Mouse (Mus musculus) heart, embryonic 11.5 days (tissue): ENCODE measurements around the gene Spata3. TPM values are rescaled to one million over a fixed set of nuclear protein-coding genes. Genes with fewer than 3 reads are reported as not detected.
"Not testable (repeated sequence)": the region's sequence is repeated elsewhere in the genome, so short reads cannot be mapped to it uniquely, and the experiment has no call there.

Experiments
- ATAC-seq: fragments of 200-750 bp; cut with Nextera tagmentation; replicated peaks from 2 replicates; pipeline ENCODE4 v1.8.0; 2017; ENCODE audit warnings: moderate library complexity; ENCODE audit not compliant: insufficient number of reproducible peaks, low FRiP score, low TSS enrichment
- H3K27ac ChIP-seq: fragments of 300-500 bp; sonication (generic); 2 replicates; pipeline ENCODE4 v1.5.1; 2014; ENCODE audit warnings: mild to moderate bottlenecking, low read depth, low read length
- H3K27me3 ChIP-seq: fragments of 300-500 bp; sonication (generic); 2 replicates; pipeline ENCODE4 v1.6.1; 2014; ENCODE audit warnings: mild to moderate bottlenecking, low read length, mixed read lengths; ENCODE audit not compliant: control insufficient read depth, insufficient read depth
- H3K36me3 ChIP-seq: fragments of 300-500 bp; sonication (generic); 2 replicates; pipeline ENCODE4 v1.6.1; 2014; ENCODE audit warnings: mild to moderate bottlenecking, low read length, moderate library complexity, mixed read lengths; ENCODE audit not compliant: control insufficient read depth, insufficient read depth
- H3K4me1 ChIP-seq: fragments of 300-500 bp; sonication (generic); 2 replicates; pipeline ENCODE4 v1.6.1; 2014; ENCODE audit warnings: low read length; ENCODE audit not compliant: control insufficient read depth, insufficient read depth
- H3K4me2 ChIP-seq: fragments of 300-500 bp; sonication (generic); 2 replicates; pipeline ENCODE4 v1.6.1; 2014; ENCODE audit warnings: mild to moderate bottlenecking, moderate library complexity
- H3K4me3 ChIP-seq: fragments of 300-500 bp; sonication (generic); 2 replicates; pipeline ENCODE4 v1.5.1; 2014; ENCODE audit warnings: low read depth, low read length
- H3K9ac ChIP-seq: fragments of 300-500 bp; sonication (generic); 2 replicates; pipeline ENCODE4 v1.6.1; 2014; ENCODE audit warnings: mild to moderate bottlenecking, low read depth, low read length, moderate library complexity
- H3K9me3 ChIP-seq: fragments of 300-500 bp; sonication (generic); replicated peaks from 2 replicates; pipeline ENCODE4 v1.6.1; 2016; ENCODE audit warnings: low read length; ENCODE audit not compliant: control insufficient read depth
- WGBS: fragments of 180-500 bp; shearing (Covaris S2); extraction: QIAGEN DNeasy Blood & Tissue Kit; methylation state at CpG from one replicate; pipeline ENCODE4 v1.1.7; 2014; ENCODE audit not compliant: insufficient replicate concordance; 5-methylcytosine and 5-hydroxymethylcytosine counted together
- polyA plus RNA-seq: library from polyadenylated mRNA; unstranded; fragments of >200 nt; fragmentation: Nextera tagmentation; extraction: Ambion mirVana; gene quantifications from 2 replicates; pipeline ENCODE4 v1.2.1, GENCODE M21; 2014

Spata3 gene
- polyA plus RNA-seq, 1 experiment from 2014 or later = not detected

GRCm38 (mm10) chr1:85988351-85988750, 28.3 kb upstream of the Spata3 start:
- Histone ChIP-seq H3K4me3 (no peak overlapping the region), H3K9ac (no peak overlapping the region), H3K9me3 (no peaks in the 10 kb centered on the region), H3K36me3 (no peaks in the 10 kb centered on the region), H3K4me1 (no peaks in the 10 kb centered on the region), H3K4me2 (no peak overlapping the region), H3K27me3 (no peaks in the 10 kb centered on the region), H3K27ac (no peak overlapping the region)
- no peak for ATAC-seq
- whole genome bisulfite sequencing = 70% methylated on average over 4 of the region's 4 CpGs

DNA sequence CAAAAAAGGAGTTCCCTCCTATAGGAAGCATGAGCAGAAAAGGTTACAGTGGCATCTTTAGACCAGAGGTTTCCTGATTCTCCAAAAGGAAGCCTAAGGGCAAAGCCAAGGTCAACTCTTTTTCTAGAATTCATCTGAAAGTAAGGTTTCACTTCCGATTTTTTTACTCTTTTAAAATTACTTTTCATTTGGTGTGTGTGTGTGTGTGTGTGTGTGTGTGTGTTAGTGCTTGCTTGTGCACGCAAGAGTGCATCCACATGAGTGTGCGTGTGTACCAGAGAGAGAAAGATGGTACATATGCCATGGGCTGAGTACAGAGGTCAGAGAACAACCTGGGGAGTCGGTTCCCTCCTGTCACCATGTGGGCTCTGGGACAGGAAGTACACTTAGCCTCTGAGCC, 27.7 kb upstream of the Spata3 start:
- H3K4me2 ChIP-seq, ATAC-seq, H3K4me1 ChIP-seq, H3K27ac ChIP-seq, H3K36me3 ChIP-seq, H3K4me3 ChIP-seq, H3K9ac ChIP-seq, H3K27me3 ChIP-seq, H3K9me3 ChIP-seq: not testable (repeated sequence)
- WGBS = 76% methylated on average over 4 of the region's 4 CpGs

DNA sequence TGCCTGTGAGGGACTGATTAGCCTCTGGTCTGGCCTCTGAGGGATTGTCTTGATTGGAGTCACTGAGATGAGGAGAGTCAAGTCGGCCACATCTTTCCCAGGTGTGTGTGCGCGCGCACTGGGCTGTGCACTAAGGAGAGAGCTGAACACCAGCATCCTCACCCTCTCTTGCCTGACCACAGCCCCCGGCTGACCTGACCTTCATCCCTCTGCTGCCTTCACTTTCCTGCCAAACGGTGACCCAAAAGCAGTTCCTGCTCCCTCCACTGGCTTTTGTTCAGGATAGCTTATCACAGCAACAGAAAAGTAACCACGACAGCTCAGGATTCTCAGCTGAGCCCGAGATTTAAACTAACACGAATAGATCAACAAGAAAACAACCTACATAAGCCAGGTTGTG, 24.4 kb upstream of the Spata3 start:
- H3K4me2 ChIP-seq = no peak overlapping the region
- no peak overlapping the region for H3K4me3 ChIP-seq
- H3K27ac ChIP-seq = no peak overlapping the region
- H3K36me3 ChIP-seq = no peaks in the 10 kb centered on the region
- no peaks in the 10 kb centered on the region for H3K27me3 ChIP-seq
- no peak for ATAC-seq
- H3K9me3 ChIP-seq = no peaks in the 10 kb centered on the region
- H3K9ac ChIP-seq = no peak overlapping the region
- H3K4me1 ChIP-seq = no peaks in the 10 kb centered on the region
- WGBS = 55% methylated on average over 9 of the region's 9 CpGs

DNA sequence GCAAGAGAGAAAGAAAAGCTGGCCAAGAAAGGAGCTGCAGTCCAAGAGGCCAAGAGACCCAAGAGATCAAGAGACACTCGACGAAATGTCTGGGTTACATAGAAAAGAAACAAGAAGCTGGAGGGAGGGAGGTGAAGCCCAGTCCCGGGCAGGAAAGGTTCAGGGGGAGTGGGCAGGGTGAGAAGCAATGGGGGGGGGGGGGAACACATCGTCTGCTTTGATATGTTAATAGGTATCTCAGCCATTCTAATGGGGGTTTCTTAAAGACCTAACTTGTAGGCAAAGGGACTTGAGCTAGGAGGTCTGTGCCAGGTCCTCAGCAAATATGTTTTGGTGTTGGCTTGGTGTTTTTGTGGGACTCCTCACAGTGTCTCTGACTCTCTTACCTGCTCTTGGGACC, 23.1 kb upstream of the Spata3 start:
- H3K4me1 ChIP-seq = no peaks in the 10 kb centered on the region
- no peak overlapping the region for H3K9ac ChIP-seq
- no peak overlapping the region for H3K4me3 ChIP-seq
- H3K27ac ChIP-seq = no peak overlapping the region
- H3K36me3 ChIP-seq = no peaks in the 10 kb centered on the region
- no peaks in the 10 kb centered on the region for H3K9me3 ChIP-seq
- WGBS = 60% methylated on average over 4 of the region's 4 CpGs
- no peak for ATAC-seq
- no peaks in the 10 kb centered on the region for H3K27me3 ChIP-seq
- H3K4me2 ChIP-seq = no peak overlapping the region

DNA sequence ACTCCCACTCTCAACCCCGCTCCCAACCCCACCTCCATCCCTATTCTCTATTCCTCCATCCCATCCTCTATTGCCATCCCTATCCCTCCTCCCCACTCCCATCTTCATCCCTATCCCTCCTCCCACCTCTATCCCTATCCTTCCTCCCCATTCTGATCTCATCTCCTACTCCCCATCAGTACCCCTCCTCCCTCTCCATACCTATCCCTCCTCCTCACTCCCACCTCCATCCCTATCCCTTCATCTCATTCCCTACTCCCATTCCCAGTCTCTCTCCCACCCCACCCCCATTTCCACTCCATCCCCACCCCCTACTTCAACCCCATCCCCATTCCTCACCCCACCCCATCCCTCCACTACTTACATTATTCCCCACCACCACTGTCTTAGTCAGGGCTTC, 19.4 kb upstream of the Spata3 start:
- no peak overlapping the region for H3K27ac ChIP-seq
- no peak overlapping the region for H3K9ac ChIP-seq
- no peak overlapping the region for H3K4me2 ChIP-seq
- H3K36me3 ChIP-seq = no peaks in the 10 kb centered on the region
- H3K4me3 ChIP-seq = no peak overlapping the region
- H3K9me3 ChIP-seq = no peaks in the 10 kb centered on the region
- no peaks in the 10 kb centered on the region for H3K27me3 ChIP-seq
- no peaks in the 10 kb centered on the region for H3K4me1 ChIP-seq
- ATAC-seq = no peak
- WGBS = 78% methylated on average over 1 of the region's 1 CpGs

GRCm38 (mm10) chr1:85998012-85998411, 18.6 kb upstream of the Spata3 start:
- Histone ChIP-seq H3K4me1 (no peaks in the 10 kb centered on the region), H3K36me3 (no peaks in the 10 kb centered on the region), H3K4me3 (no peak overlapping the region), H3K9me3 (no peaks in the 10 kb centered on the region), H3K27me3 (no peaks in the 10 kb centered on the region), H3K9ac (no peak overlapping the region), H3K4me2 (no peak overlapping the region), H3K27ac (no peak overlapping the region)
- WGBS = 78% methylated on average over 4 of the region's 4 CpGs
- no peak for ATAC-seq

GRCm38 (mm10) chr1:85999853-86000570, 16.6 kb upstream of the Spata3 start:
- no peak overlapping the region for H3K4me2 ChIP-seq
- no peaks in the 10 kb centered on the region for H3K4me1 ChIP-seq
- H3K27ac ChIP-seq = no peak overlapping the region
- H3K9me3 ChIP-seq = no peaks in the 10 kb centered on the region
- no peak for ATAC-seq
- H3K27me3 ChIP-seq = no peaks in the 10 kb centered on the region
- no peak overlapping the region for H3K4me3 ChIP-seq
- no peak overlapping the region for H3K9ac ChIP-seq
- WGBS = 75% methylated on average over 18 of the region's 18 CpGs
- no peaks in the 10 kb centered on the region for H3K36me3 ChIP-seq

GRCm38 (mm10) chr1:86005540-86005939, 11.1 kb upstream of the Spata3 start:
- Histone ChIP-seq H3K27me3 (no peaks in the 10 kb centered on the region), H3K27ac (no peak overlapping the region), H3K9ac (no peak overlapping the region), H3K9me3 (no peaks in the 10 kb centered on the region), H3K4me3 (no peak overlapping the region), H3K36me3 (no peaks in the 10 kb centered on the region), H3K4me1 (no peaks in the 10 kb centered on the region; the same call in 1 of the 2 replicates), H3K4me2 (no peak overlapping the region)
- ATAC-seq = no peak
- WGBS = 88% methylated on average over 10 of the region's 10 CpGs

DNA sequence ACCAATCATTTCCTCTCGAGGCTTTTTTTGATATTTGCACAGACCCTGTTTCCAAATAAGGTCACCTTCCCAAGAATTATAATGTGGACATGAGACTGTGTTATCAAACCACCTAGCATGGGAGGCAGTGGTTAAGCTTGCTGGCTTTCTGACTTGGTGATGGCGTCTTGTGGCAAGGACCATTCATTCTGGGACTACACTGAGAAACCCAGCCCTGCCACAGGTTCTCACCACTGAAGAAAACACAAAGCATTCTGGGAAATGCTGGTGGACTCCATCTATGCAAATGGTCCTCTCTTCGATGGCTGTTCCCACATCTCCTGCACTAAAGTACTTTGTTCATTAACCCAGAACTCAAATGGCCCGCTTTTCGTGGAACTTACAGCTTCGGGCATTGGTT, 10.6 kb upstream of the Spata3 start:
- WGBS = 83% methylated on average over 6 of the region's 6 CpGs

More for the DNA sequence above, 10.6 kb upstream of the Spata3 start:
- H3K27me3 ChIP-seq = no peaks in the 10 kb centered on the region
- H3K4me2 ChIP-seq = no peak overlapping the region
- H3K9me3 ChIP-seq = no peaks in the 10 kb centered on the region
- H3K9ac ChIP-seq = no peak overlapping the region
- no peak for ATAC-seq
- no peaks in the 10 kb centered on the region; the same call in 1 of the 2 replicates for H3K4me1 ChIP-seq
- H3K4me3 ChIP-seq = no peak overlapping the region
- H3K27ac ChIP-seq = no peak overlapping the region
- no peaks in the 10 kb centered on the region for H3K36me3 ChIP-seq
